Mouse (Mus musculus): Measurements from ENCODE around the gene Prlr. TPM values are rescaled to one million over a fixed set of nuclear protein-coding genes. Genes with fewer than 3 reads are reported as not detected.

Gene Prlr
- polyA plus RNA-seq, 1 experiment: 0.15 TPM

DNA sequence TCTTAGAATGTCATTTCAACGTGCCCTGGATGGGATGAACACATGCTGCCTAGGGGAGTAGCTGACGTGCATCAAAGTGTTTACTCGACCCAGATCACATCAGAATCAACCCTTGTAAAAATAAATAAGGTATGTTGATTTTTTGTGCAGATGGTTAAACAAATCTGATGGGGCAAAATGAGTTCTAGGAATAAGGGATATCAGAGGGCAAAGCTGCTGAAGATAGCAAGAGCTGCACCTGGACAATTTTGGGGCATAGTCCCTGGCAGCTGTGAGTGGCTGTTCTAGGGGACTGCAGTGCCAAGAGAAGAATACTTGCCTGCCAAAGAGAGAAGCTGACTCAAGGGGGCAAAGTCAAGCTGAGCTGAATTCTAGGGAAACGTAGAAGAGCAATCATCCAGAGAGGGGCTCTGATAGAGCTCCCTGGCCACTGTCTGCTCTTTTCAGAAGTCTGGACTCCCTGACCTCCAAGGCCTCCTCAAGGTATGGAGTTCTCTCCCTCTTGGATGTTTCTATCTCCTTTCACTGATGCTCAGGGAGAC lies 46.6 kb downstream of the Prlr start:
- DNase-seq (ENCODE audit: low read depth in 1 of 2, low spot score in 2 of 2): no peak
- Histone ChIP-seq H3K4me1 (ENCODE audit: control insufficient read depth, insufficient read depth, insufficient read length) (no peaks in the 10 kb centered on the region), H3K36me3 (ENCODE audit: control insufficient read depth, insufficient read depth, low read length) (no peaks in the 10 kb centered on the region), H3K4me3 (ENCODE audit: extremely low read depth, insufficient read depth, insufficient read length) (no peak overlapping the region), H3K27me3 (ENCODE audit: control insufficient read depth, insufficient read depth, low read length) (no peaks in the 10 kb centered on the region), H3K27ac (ENCODE audit: insufficient read depth, low read length) (no peak overlapping the region)
- TF ChIP-seq CTCF (IDR thresholded peaks at IDR 0.05; ENCODE audit: extremely low read depth, insufficient read depth, insufficient read length, insufficient replicate concordance) (no peak), POLR2A (IDR thresholded peaks at IDR 0.05; ENCODE audit: low read depth, low read length) (no peak)
- 90% methylated on average over 4 of the region's 4 CpGs for WGBS

- no peaks in the 10 kb centered on the region for H3K27me3 ChIP-seq (ENCODE audit: control insufficient read depth, insufficient read depth, low read length)
- WGBS: 89% methylated on average over 4 of the region's 4 CpGs
- no peak for TF ChIP-seq CTCF (IDR thresholded peaks at IDR 0.05; ENCODE audit: extremely low read depth, insufficient read depth, insufficient read length, insufficient replicate concordance)
- TF ChIP-seq POLR2A (IDR thresholded peaks at IDR 0.05; ENCODE audit: low read depth, low read length): no peak
- DNase-seq (ENCODE audit: low read depth in 1 of 2, low spot score in 2 of 2): no peak
- H3K27ac ChIP-seq (ENCODE audit: insufficient read depth, low read length): no peak overlapping the region
- H3K36me3 ChIP-seq (ENCODE audit: control insufficient read depth, insufficient read depth, low read length): no peaks in the 10 kb centered on the region
- no peak overlapping the region for H3K4me3 ChIP-seq (ENCODE audit: extremely low read depth, insufficient read depth, insufficient read length)
- no peaks in the 10 kb centered on the region for H3K4me1 ChIP-seq (ENCODE audit: control insufficient read depth, insufficient read depth, insufficient read length)
Observed at GRCm38 (mm10) chr15:10225701-10226100, 48.7 kb downstream of the Prlr start.

- WGBS: 78% methylated on average over 2 of the region's 2 CpGs
- H3K36me3 ChIP-seq (ENCODE audit: control insufficient read depth, insufficient read depth, low read length): no peaks in the 10 kb centered on the region
- no peaks in the 10 kb centered on the region for H3K27me3 ChIP-seq (ENCODE audit: control insufficient read depth, insufficient read depth, low read length)
- H3K4me1 ChIP-seq (ENCODE audit: control insufficient read depth, insufficient read depth, insufficient read length): no peaks in the 10 kb centered on the region
- no peak for TF ChIP-seq CTCF (IDR thresholded peaks at IDR 0.05; ENCODE audit: extremely low read depth, insufficient read depth, insufficient read length, insufficient replicate concordance)
- TF ChIP-seq POLR2A (IDR thresholded peaks at IDR 0.05; ENCODE audit: low read depth, low read length): no peak
- no peak overlapping the region for H3K27ac ChIP-seq (ENCODE audit: insufficient read depth, low read length)
- no peak for DNase-seq (ENCODE audit: low read depth in 1 of 2, low spot score in 2 of 2)
- H3K4me3 ChIP-seq (ENCODE audit: extremely low read depth, insufficient read depth, insufficient read length): no peak overlapping the region
Observed at GRCm38 (mm10) chr15:10228636-10229035, 51.6 kb downstream of the Prlr start.

GRCm38 (mm10) chr15:10235977-10236376 lies 58.9 kb downstream of the Prlr start:
- no peak overlapping the region for H3K27ac ChIP-seq (ENCODE audit: insufficient read depth, low read length)
- TF ChIP-seq POLR2A (IDR thresholded peaks at IDR 0.05; ENCODE audit: low read depth, low read length) (no peak), CTCF (IDR thresholded peaks at IDR 0.05; ENCODE audit: extremely low read depth, insufficient read depth, insufficient read length, insufficient replicate concordance) (no peak)
- WGBS: 21% methylated on average over 5 of the region's 5 CpGs
- H3K27me3 ChIP-seq (ENCODE audit: control insufficient read depth, insufficient read depth, low read length): no peaks in the 10 kb centered on the region
- peak in 1 of 2 experiments; percentile 9 for DNase-seq (ENCODE audit: low read depth in 1 of 2, low spot score in 2 of 2)
- no peaks in the 10 kb centered on the region; the same call in 1 of the 2 replicates for H3K4me1 ChIP-seq (ENCODE audit: control insufficient read depth, insufficient read depth, insufficient read length)
- no peaks in the 10 kb centered on the region for H3K36me3 ChIP-seq (ENCODE audit: control insufficient read depth, insufficient read depth, low read length)
- no peak overlapping the region for H3K4me3 ChIP-seq (ENCODE audit: extremely low read depth, insufficient read depth, insufficient read length)

DNA sequence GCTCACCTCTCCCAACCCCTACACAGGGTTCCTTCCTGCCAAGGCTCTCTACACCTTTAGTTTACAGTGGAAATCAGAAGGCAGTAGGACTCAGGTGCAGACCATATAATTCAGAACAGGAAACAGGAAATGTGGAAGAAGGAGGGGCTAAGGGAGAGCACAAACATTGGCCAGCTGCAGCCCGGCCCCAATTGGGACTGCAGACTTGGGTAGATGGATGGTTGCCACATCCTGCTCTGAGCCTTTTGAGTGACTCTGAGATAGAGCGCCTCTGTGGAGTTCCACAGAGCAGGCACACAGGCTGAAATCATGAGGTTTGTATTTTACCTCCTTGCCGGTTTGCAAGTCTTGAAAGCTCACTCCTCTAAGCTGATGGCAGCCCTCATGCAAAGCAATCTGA lies 59.8 kb downstream of the Prlr start:
- H3K4me1 ChIP-seq (ENCODE audit: control insufficient read depth, insufficient read depth, insufficient read length): no peaks in the 10 kb centered on the region; the same call in 1 of the 2 replicates
- no peak overlapping the region for H3K4me3 ChIP-seq (ENCODE audit: extremely low read depth, insufficient read depth, insufficient read length)
- peak in 1 of 2 experiments; percentile 12 for DNase-seq (ENCODE audit: low read depth in 1 of 2, low spot score in 2 of 2)
- H3K27ac ChIP-seq (ENCODE audit: insufficient read depth, low read length): peak overlapping the region; percentile 42
- no peak for TF ChIP-seq CTCF (IDR thresholded peaks at IDR 0.05; ENCODE audit: extremely low read depth, insufficient read depth, insufficient read length, insufficient replicate concordance)
- no peak for TF ChIP-seq POLR2A (IDR thresholded peaks at IDR 0.05; ENCODE audit: low read depth, low read length)
- no peaks in the 10 kb centered on the region for H3K36me3 ChIP-seq (ENCODE audit: control insufficient read depth, insufficient read depth, low read length)
- H3K27me3 ChIP-seq (ENCODE audit: control insufficient read depth, insufficient read depth, low read length): no peaks in the 10 kb centered on the region
- WGBS: 36% methylated on average over 3 of the region's 3 CpGs

- WGBS: 94% methylated on average over 8 of the region's 8 CpGs
- no peak for DNase-seq (ENCODE audit: low read depth in 1 of 2, low spot score in 2 of 2)
- no peaks in the 10 kb centered on the region for H3K36me3 ChIP-seq (ENCODE audit: control insufficient read depth, insufficient read depth, low read length)
- TF ChIP-seq CTCF (IDR thresholded peaks at IDR 0.05; ENCODE audit: extremely low read depth, insufficient read depth, insufficient read length, insufficient replicate concordance) (no peak), POLR2A (IDR thresholded peaks at IDR 0.05; ENCODE audit: low read depth, low read length) (no peak)
- no peaks in the 10 kb centered on the region; the same call in 1 of the 2 replicates for H3K4me1 ChIP-seq (ENCODE audit: control insufficient read depth, insufficient read depth, insufficient read length)
- H3K27ac ChIP-seq (ENCODE audit: insufficient read depth, low read length): no peak overlapping the region
- no peaks in the 10 kb centered on the region for H3K27me3 ChIP-seq (ENCODE audit: control insufficient read depth, insufficient read depth, low read length)
- no peak overlapping the region for H3K4me3 ChIP-seq (ENCODE audit: extremely low read depth, insufficient read depth, insufficient read length)
Observed at GRCm38 (mm10) chr15:10238454-10238853, 61.4 kb downstream of the Prlr start.

- Histone ChIP-seq H3K36me3 (ENCODE audit: control insufficient read depth, insufficient read depth, low read length) (no peaks in the 10 kb centered on the region), H3K4me1 (ENCODE audit: control insufficient read depth, insufficient read depth, insufficient read length) (no peaks in the 10 kb centered on the region; the same call in 1 of the 2 replicates), H3K27me3 (ENCODE audit: control insufficient read depth, insufficient read depth, low read length) (no peaks in the 10 kb centered on the region), H3K27ac (ENCODE audit: insufficient read depth, low read length) (no peak overlapping the region), H3K4me3 (ENCODE audit: extremely low read depth, insufficient read depth, insufficient read length) (no peak overlapping the region)
- DNase-seq (ENCODE audit: low read depth in 1 of 2, low spot score in 2 of 2): no peak
- no peak for TF ChIP-seq CTCF (IDR thresholded peaks at IDR 0.05; ENCODE audit: extremely low read depth, insufficient read depth, insufficient read length, insufficient replicate concordance)
- no peak for TF ChIP-seq POLR2A (IDR thresholded peaks at IDR 0.05; ENCODE audit: low read depth, low read length)
- 71% methylated on average over 5 of the region's 5 CpGs for WGBS
Observed at GRCm38 (mm10) chr15:10240228-10240795, 63.3 kb downstream of the Prlr start.

All from spleen, adult 2 months (tissue).